Mouse (Mus musculus) cortical plate, adult 2 months (tissue): Measurements from ENCODE around the gene D330020A13Rik. TPM values are rescaled to one million over a fixed set of nuclear protein-coding genes. Genes with fewer than 3 reads are reported as not detected.

Experiments used
- H3K27ac ChIP-seq: fragments of 200-500 bp; 2 replicates; pipeline ENCODE4 v1.5.1; 2012; ENCODE audit warnings: low read length, control low read depth, inconsistent platforms; ENCODE audit not compliant: insufficient read depth
- H3K4me1 ChIP-seq: fragments of 200-500 bp; 2 replicates; pipeline ENCODE4 v1.6.1; 2011; ENCODE audit warnings: low read length; ENCODE audit not compliant: control insufficient read depth, insufficient read depth
- H3K4me3 ChIP-seq: fragments of 200-500 bp; 2 replicates; pipeline ENCODE4 v1.5.1; 2011; ENCODE audit warnings: mild to moderate bottlenecking, low read length, control low read depth; ENCODE audit not compliant: insufficient read depth
- CTCF ChIP-seq: fragments of 200-500 bp; IDR thresholded peaks from 2 replicates; pipeline ENCODE4 v1.5.1; 2011; ENCODE audit warnings: mild to moderate bottlenecking, control low read depth, low read length; ENCODE audit not compliant: insufficient read depth; ENCODE audit errors: extremely low read depth
- POLR2A ChIP-seq: fragments of 200-500 bp; IDR thresholded peaks from 2 replicates; pipeline ENCODE4 v1.6.1; 2011; ENCODE audit warnings: mild to moderate bottlenecking, low read length, control low read depth; ENCODE audit not compliant: insufficient read depth; ENCODE audit errors: extremely low read depth
- polyA plus RNA-seq: library from polyadenylated mRNA; depleted of rRNA; stranded (reverse); fragments of >200 nt; gene quantifications from 2 replicates; pipeline ENCODE4 v1.2.3, GENCODE M21; 2012

The D330020A13Rik gene
- polyA plus RNA-seq, 1 experiment = not detected

GRCm38 (mm10) chr6:120262886-120263531 lies 31.2 kb upstream of the D330020A13Rik start:
- TF ChIP-seq POLR2A (no peak), CTCF (no peak)
- Histone ChIP-seq H3K4me1 (no peaks in the 10 kb centered on the region), H3K4me3 (no peak overlapping the region), H3K27ac (no peak overlapping the region)

GRCm38 (mm10) chr6:120263608-120264007 lies 30.6 kb upstream of the D330020A13Rik start:
- H3K4me3 ChIP-seq = no peak overlapping the region
- no peak overlapping the region for H3K27ac ChIP-seq
- TF ChIP-seq POLR2A (no peak), CTCF (no peak)
- H3K4me1 ChIP-seq = no peaks in the 10 kb centered on the region

DNA sequence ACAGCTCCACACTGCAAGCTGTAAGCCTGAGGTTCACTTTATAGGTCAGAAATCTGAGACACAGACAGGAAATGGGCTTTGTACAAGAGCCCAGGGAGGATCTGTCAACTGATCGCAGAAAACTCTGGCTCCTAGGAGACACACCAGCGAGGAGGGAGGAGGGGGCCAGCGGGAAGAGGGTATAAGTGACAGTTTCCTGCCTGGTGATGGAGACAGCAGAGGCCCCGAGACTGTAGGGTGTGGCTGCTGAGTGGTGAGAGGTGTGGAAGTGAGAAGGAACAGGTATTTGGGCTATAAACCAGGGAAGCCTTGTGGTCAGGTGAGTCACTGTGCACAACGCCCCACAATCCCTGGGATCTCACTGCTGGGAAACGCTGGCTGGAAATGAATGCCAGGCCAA lies 30.0 kb upstream of the D330020A13Rik start:
- H3K27ac ChIP-seq = no peak overlapping the region
- no peak for TF ChIP-seq CTCF
- no peak for TF ChIP-seq POLR2A
- no peak overlapping the region for H3K4me3 ChIP-seq
- no peaks in the 10 kb centered on the region for H3K4me1 ChIP-seq

DNA sequence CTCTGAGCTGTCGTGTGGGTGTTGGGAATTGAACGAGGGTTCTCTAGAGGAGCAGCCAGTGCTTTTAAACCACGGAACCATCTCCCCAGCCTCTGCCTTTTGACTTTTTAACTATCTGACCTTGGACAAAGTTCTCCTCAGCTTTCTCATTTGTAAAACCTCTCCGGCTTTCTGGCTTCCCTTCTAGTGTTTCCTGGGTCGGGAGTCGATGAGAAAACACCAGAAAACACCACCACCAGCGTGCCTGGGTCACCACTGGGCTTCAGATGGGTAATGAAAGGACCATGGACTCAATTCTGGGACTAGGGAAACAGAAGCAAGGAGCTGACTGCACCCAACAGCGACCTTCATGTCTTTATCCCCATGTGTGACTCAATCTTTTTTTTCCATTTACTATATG lies 20.0 kb upstream of the D330020A13Rik start:
- H3K4me3 ChIP-seq = no peak overlapping the region
- H3K4me1 ChIP-seq = peaks cover 2% of the 10 kb centered on the region; the same call in 1 of the 2 replicates
- no peak overlapping the region for H3K27ac ChIP-seq
- TF ChIP-seq CTCF (no peak), POLR2A (no peak)

GRCm38 (mm10) chr6:120274887-120275286 lies 19.3 kb upstream of the D330020A13Rik start:
- Histone ChIP-seq H3K4me1 (peaks cover 2% of the 10 kb centered on the region; the same call in 1 of the 2 replicates), H3K27ac (no peak overlapping the region), H3K4me3 (no peak overlapping the region)
- TF ChIP-seq CTCF = no peak
- no peak for TF ChIP-seq POLR2A

DNA sequence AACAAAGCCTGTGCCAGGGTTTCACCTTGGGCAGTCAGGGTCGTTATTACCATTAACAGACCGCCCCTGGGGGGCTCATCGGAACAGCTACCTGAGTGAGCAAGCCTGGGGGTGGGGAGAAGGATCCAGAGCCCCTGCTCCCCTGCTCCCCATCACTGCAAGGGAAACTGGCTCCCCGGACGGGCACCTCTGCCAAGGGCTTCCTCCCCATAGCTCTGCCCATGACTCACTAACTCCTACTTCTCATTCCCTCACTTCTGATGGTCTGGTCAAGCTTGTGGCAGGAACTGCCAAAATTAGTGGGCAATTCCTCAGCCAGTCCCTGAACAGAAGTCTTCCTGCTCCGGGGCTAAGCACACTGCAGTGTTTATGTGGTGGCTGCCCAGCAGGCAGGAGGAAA lies 18.9 kb upstream of the D330020A13Rik start:
- H3K27ac ChIP-seq = no peak overlapping the region
- no peak for TF ChIP-seq POLR2A
- no peak for TF ChIP-seq CTCF
- H3K4me1 ChIP-seq = peaks cover 2% of the 10 kb centered on the region; the same call in 1 of the 2 replicates
- no peak overlapping the region for H3K4me3 ChIP-seq

DNA sequence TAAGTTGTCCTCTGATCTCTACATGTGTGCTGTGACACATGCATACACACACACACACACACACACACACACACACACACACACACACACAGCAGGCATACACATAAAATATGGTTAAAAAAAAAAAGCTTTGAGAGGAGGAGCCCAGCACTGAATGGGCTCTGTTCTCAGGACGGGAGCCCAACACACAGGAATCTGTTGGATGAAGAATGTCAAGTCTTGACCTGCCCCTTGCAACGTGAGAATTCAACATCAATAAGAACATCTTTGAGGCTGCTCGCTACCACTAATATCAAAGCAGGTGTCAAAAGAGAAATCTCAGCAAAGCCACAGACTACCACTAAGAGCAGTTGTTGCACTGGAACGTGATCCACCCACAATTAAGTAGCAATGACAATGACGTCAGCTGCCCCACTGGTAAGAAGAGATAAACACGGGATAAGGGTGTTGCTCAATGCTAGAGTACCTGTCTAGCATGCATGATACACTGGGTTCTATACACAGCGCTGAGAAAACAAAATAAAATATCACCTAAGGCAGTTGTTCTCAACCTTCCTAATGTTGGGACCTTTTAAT lies 17.2 kb upstream of the D330020A13Rik start:
- Histone ChIP-seq H3K27ac (no peak overlapping the region), H3K4me3 (no peak overlapping the region)
- TF ChIP-seq CTCF (no peak), POLR2A (no peak)

GRCm38 (mm10) chr6:120287279-120287678 lies 6.9 kb upstream of the D330020A13Rik start:
- Histone ChIP-seq H3K4me3 (no peak overlapping the region), H3K27ac (no peak overlapping the region), H3K4me1 (no peaks in the 10 kb centered on the region)
- no peak for TF ChIP-seq POLR2A
- TF ChIP-seq CTCF = no peak

More for the DNA sequence above, 17.2 kb upstream of the D330020A13Rik start:
- peaks cover 2% of the 10 kb centered on the region; the same call in 1 of the 2 replicates for H3K4me1 ChIP-seq

- no peaks in the 10 kb centered on the region for H3K4me1 ChIP-seq
- no peak overlapping the region for H3K27ac ChIP-seq
- no peak overlapping the region for H3K4me3 ChIP-seq
- TF ChIP-seq CTCF = no peak
- no peak for TF ChIP-seq POLR2A
Measured at GRCm38 (mm10) chr6:120288541-120288940, 5.6 kb upstream of the D330020A13Rik start.

GRCm38 (mm10) chr6:120289430-120289829 lies 4.7 kb upstream of the D330020A13Rik start:
- Histone ChIP-seq H3K4me1 (no peaks in the 10 kb centered on the region), H3K4me3 (no peak overlapping the region), H3K27ac (no peak overlapping the region)
- no peak for TF ChIP-seq POLR2A
- TF ChIP-seq CTCF = no peak
